Mouse (Mus musculus) CH12F3 (cell line): ENCODE measurements around the gene Cdc34b.
"Not testable (repeated sequence)": the region's sequence is repeated elsewhere in the genome, so short reads cannot be mapped to it uniquely, and the experiment has no call there.

Experiments used
- in situ Hi-C: fragments of 300-500 bp; cut with MboI; formaldehyde crosslinking; loops from 2 replicates; pipeline ENCODE4 v1.14.3; 2020; ENCODE audit warnings: low sequenced_read_pairs

Cdc34b gene

DNA sequence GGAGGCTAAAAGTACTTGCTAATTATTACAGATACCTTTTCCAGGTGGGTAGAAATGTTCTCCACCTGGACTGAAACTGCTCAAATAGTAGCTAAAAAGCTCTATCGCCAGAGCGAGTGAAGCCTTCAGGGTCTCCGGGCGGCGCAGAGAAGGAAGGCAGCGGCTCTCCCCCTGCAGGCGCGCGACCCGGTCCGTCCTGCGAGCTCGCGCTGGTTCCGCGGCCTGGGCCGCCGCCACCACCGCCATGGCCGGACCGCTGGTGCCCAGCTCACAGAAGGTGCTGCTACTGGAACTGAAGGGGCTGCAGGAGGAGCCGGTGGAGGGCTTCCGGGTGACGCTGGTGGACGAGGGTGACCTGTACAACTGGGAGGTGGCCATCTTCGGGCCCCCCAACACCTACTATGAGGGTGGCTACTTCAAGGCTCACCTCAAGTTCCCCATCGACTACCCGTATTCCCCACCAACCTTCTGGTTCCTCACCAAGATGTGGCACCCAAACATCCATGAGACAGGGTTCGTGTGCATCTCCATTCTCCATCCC lies at the start of gene Cdc34b:
TSS of gene Cdc34b (plus strand) at position 51 of the 541 bp plus-strand sequence.
- in situ Hi-C loops: no loop called here

DNA sequence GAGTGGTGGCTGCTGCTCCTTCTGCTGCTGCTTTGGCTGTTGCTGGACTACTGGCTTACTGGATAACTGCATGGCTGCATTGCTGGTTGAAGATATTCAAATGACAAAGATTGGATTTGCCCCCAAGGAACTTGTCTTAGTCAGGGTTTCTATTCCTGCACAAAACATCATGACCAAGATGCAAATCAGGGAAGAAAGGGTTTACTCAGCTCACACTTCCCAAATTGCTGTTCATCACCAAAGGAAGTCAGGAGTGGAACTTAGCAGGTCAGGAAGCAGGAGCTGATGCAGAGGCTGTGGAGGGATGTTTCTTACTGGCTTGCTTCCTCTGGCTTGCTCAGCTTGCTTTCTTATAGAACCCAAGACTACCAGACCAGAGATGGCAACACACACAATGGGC lies 49.1 kb upstream of the Cdc34b start:
- in situ Hi-C loops: not testable (repeated sequence)

- in situ Hi-C loops: no loop called here
Observed at GRCm38 (mm10) chr11:94695508-94695907, 46.1 kb upstream of the Cdc34b start.

DNA sequence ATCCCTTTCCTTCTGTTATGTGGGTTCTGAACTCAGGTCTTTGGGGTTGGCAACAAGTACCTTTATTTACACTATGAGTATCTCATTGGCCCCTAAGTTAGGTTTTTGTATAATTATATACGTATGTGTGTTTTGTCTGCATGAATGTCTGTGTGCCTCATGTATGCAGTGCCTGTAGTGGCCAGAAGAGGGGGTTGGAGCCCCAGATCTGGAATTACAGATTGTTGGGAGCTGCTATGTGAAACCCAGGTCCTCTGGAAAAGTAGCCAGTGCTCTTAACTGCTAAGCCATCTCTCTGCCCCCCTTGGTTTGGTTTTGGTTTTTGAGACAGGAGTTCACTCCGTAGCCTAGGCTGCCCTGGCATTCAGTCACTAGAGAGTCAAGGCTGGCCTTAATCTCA lies 44.4 kb upstream of the Cdc34b start:
- in situ Hi-C loops: no loop called here

DNA sequence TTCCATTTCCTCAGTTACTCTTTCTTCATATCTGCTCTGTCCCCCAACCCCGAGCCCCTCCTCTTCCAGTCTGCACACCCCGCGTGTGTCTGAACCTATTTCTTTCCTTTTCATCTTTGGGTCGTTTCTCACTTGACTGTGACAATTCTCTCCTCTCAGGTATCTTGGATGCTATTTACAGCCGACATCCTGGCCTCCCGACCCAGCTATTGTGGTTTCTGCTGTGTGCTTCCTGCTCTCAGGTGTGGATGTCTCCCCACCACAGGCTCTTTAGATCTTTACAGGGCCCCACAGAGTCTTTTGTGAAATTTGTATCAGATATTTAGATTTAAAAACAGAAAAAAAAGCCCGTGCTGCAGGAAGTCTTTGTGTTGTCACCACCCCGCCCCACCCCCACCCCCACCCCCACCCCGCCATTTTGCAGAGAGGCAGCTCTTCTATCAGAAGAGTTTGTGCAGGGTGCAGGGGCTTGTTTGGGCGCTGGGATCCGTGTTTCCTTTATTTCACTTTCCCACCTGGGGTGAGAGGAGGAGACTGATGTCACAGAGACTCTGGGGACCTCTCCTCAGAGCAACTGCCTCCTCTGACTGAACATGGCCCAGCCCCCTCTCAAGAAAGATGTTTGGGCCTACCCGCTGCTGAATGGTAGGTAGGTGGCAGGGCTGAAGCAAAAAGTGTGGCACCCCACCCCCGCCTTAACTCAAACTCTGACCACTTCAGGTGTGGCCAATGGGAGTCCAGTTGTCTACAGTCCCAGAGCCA lies 43.7 kb upstream of the Cdc34b start:
- in situ Hi-C loops: no loop called here

GRCm38 (mm10) chr11:94699399-94699798 lies 42.2 kb upstream of the Cdc34b start:
- in situ Hi-C loops: no loop called here

DNA sequence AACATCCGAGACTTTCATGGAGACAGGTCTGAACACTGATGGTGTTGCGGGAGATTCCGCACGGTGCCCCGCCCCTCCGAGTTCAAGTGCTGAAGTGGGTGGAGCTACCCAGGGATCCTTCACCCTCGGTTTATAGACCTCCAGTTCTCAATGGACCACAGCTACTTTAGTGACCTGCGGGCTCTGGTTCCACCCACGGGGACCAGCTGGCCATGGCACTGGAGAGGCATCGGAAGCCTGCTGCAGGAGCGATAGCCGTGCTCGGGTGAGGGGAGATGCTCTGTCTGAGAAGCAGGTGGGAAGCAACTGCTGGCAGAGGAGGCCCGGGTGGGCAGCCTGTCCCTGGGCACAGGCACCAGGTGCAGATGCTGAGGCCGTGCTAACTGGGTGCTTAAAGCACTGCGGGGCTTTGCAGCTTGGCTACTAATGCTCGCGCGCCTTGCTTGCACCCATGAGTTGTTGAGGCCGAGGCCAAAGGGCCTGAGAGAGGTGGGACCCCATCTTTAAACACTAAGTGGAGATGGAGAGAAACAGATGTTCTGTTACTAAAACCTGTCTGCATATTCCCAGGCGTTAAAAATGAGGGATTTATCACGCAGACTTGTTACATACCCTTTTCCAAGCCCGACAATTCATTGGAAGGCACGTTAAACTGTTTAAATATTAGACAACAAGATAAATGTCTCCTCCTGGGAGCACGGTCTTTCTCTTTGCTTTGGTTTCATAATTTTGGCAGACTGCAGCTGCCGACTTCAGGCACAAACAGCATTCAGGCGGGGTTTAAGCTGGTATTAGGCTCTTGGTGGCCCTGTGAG lies 40.0 kb upstream of the Cdc34b start:
- in situ Hi-C loops: no loop called here

- in situ Hi-C loops: no loop called here
Observed at GRCm38 (mm10) chr11:94702216-94702610, 39.4 kb upstream of the Cdc34b start.

DNA sequence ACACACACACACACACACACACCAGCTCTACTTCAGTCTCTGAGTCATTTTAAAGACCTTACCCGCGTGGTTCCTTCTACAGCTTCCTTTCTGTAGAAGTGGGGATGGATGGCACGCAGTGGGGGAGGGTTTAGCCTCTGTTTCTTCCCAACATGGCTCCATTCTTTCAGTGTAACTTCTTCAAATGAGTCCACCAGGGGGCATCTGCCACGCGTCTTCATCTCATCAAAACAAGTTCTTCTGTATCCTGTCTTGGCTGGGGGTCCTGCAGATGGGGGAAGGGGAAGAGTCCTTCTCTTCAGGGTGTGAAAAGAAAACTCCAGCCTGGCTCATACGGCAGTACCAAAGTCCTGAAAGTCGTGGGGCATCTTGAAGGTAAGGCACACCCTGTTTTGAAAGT lies 37.6 kb upstream of the Cdc34b start:
- in situ Hi-C loops: no loop called here

DNA sequence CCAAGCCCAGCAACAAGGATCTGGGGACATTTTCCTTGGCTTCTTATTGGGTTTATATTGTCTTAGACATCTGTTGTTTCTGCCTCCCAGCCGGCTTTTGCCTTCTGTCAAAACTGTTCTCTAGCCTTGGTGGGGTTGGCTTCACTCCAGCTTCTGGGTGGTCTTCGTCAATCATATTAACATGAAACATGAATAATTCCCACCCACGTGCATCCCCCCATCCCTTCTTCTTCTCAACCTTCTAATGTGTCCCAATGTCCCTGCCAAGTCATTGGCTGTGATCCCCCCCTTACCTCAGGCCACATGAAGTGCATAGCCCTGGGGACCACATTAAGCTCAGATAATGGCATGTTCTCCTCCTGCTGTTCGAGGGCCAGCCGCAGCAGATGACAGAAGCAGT lies 37.1 kb upstream of the Cdc34b start, which contains the start of gene Gm11541:
TSS of gene Gm11541 (minus strand) at position 28 of the 400 bp plus-strand sequence.
- in situ Hi-C loops: no loop called here

GRCm38 (mm10) chr11:94713246-94713860 lies 28.2 kb upstream of the Cdc34b start:
- in situ Hi-C loops: no loop called here

DNA sequence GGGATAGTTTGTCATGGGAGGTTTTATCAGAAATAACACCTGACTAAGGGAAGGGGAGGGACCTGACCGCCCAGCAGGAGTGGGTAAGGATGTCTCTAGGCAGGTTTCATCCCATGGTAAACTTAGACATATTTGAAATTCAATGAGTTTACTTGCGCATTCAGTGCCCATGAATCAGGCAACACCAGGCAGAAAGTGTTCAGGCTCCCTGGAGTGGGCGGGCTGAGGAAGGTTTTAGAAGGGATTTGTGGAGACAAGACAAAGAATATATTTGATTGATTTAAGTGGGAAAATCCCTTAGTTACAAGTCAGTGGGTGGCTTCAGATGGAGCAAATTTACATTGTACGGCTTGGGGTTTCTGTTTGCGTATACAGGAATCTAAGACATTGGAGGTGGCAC lies 26.0 kb upstream of the Cdc34b start:
- in situ Hi-C loops: no loop called here

GRCm38 (mm10) chr11:94716754-94717153 lies 24.8 kb upstream of the Cdc34b start:
- in situ Hi-C loops: no loop called here

DNA sequence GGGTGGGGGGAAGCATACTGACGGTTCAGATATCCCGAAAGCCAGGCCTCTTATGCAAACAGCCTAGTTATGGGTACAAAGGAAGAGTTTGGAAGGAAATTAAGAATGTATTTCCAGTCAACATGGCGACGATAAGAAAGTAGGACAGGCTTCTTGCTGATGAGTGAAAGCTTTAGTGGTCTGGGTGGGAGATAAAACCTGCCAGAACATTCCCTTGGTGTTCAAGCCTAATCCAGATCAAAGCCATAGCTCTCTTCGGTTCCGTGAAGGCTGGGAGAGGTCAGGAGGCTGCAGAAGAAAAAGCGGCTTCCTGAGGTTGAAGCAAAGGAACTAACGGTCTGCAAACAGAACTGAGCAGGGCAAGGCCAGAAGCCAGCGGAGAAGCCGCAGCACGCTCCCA lies 24.3 kb upstream of the Cdc34b start:
- in situ Hi-C loops: no loop called here

GRCm38 (mm10) chr11:94718113-94718909 lies 23.3 kb upstream of the Cdc34b start:
- in situ Hi-C loops: no loop called here

GRCm38 (mm10) chr11:94719216-94719615 lies 22.4 kb upstream of the Cdc34b start:
- in situ Hi-C loops: no loop called here

GRCm38 (mm10) chr11:94727306-94727705 lies 14.3 kb upstream of the Cdc34b start:
- in situ Hi-C loops: no loop called here

DNA sequence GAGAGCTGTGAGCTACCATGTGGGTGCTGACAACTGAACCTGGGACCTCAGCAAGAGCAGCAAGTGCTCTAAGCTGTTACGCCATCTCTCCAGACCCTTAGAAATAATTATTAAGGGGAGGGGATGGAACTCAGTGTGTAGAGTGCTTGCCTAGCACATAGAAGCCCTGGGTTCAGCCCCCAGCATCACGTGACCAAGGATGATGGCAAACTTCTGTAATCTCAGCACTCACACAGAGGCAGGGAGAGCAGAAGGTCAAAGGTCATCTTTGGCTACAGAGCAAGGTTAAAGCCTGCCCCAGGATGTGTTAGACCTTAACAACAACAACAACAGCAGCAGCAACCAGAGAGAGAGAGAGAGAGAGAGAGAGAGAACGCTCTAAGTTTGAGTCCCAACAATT lies 13.0 kb upstream of the Cdc34b start:
- in situ Hi-C loops: no loop called here

DNA sequence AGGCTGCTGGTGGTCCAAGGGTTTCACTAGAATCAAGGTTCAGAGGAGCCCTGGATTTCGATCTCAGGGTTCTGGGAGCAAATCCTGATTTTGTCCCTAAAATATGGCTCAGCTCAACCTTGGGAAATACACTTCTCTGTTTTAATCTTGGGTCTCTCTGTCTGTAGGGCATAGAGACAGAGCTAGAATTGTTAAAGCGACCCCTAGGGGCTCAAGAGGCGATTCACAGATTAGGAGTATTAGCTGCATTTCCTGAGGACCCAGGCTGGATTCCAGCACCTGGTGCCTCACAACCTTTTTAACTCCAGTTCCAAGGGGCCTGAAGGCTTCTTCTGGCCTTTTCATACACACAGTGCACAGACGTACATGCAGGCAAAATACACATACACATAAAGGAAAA lies 12.0 kb upstream of the Cdc34b start:
- in situ Hi-C loops: no loop called here

GRCm38 (mm10) chr11:94730261-94730660 lies 11.3 kb upstream of the Cdc34b start:
- in situ Hi-C loops: no loop called here

DNA sequence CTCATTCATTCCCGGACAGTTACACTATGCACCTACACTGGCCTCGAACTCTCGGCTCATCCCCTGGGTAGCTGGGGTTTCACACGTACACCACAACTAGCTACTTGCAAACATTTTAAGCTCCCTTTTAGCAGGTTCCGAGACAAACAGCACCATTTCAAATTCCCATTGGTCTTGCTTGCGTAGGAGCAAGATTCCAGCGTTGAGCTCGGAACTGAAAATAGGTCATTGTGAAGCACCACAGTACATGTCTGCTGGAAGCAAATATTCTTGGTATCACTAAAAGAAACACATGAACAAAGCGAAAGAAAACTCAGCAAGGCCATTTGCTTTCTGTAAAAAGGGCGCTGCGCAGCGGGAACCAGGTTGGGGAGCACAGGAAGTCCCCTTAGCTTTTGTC lies 10.4 kb upstream of the Cdc34b start:
- in situ Hi-C loops: no loop called here
